Mouse (Mus musculus) layer of hippocampus, adult 9-11 months (tissue): ENCODE data around the gene Gm21083.
"Not testable (repeated sequence)": the region's sequence is repeated elsewhere in the genome, so short reads cannot be mapped to it uniquely, and the experiment has no call there.

Experiments used
- DNase-seq: peaks from one replicate; pipeline ENCODE4 v3.0.0; 2022

Gene Gm21083

GRCm38 (mm10) chr5:15630068-15630467, 52.9 kb downstream of the Gm21083 start:
- DNase-seq: not testable (repeated sequence)
